Mouse (Mus musculus) midbrain, embryonic 11.5 days (tissue): ENCODE measurements around the gene Ccdc183. TPM values are rescaled to one million over a fixed set of nuclear protein-coding genes. Genes with fewer than 3 reads are reported as not detected.

Source experiments
- ATAC-seq: fragments of 200-750 bp; cut with Nextera tagmentation; 2 replicates; pipeline ENCODE4 v1.8.0; 2017; ENCODE audit warnings: moderate TSS enrichment, moderate library complexity; ENCODE audit not compliant: low FRiP score
- DNase-seq: peaks from one replicate; pipeline ENCODE4 v3.0.0; 2015; ENCODE audit warnings: low spot score; ENCODE audit errors: missing footprints
- H3K27ac ChIP-seq: fragments of 300-500 bp; sonication (generic); 2 replicates; pipeline ENCODE4 v1.5.1; 2014; ENCODE audit warnings: low read depth, low read length
- H3K27me3 ChIP-seq: fragments of 300-500 bp; sonication (generic); 2 replicates; pipeline ENCODE4 v1.6.1; 2014; ENCODE audit warnings: mild to moderate bottlenecking, low read length, moderate library complexity, mixed read lengths; ENCODE audit not compliant: control insufficient read depth, insufficient read depth
- H3K36me3 ChIP-seq: fragments of 300-500 bp; sonication (generic); 2 replicates; pipeline ENCODE4 v1.6.1; 2014; ENCODE audit warnings: mild to moderate bottlenecking, low read length, moderate library complexity, mixed read lengths; ENCODE audit not compliant: control insufficient read depth, insufficient read depth
- H3K4me1 ChIP-seq: fragments of 300-500 bp; sonication (generic); 2 replicates; pipeline ENCODE4 v1.6.1; 2014; ENCODE audit warnings: low read length; ENCODE audit not compliant: control insufficient read depth, insufficient read depth
- H3K4me2 ChIP-seq: fragments of 300-500 bp; sonication (generic); 2 replicates; pipeline ENCODE4 v1.6.1; 2014; ENCODE audit warnings: mild to moderate bottlenecking, moderate library complexity
- H3K4me3 ChIP-seq: fragments of 300-500 bp; sonication (generic); 2 replicates; pipeline ENCODE4 v1.5.1; 2014; ENCODE audit warnings: low read depth, low read length
- H3K9ac ChIP-seq: fragments of 300-500 bp; sonication (generic); 2 replicates; pipeline ENCODE4 v1.6.1; 2014; ENCODE audit warnings: low read length
- H3K9me3 ChIP-seq: fragments of 300-500 bp; sonication (generic); 2 replicates; pipeline ENCODE4 v1.6.1; 2016; ENCODE audit warnings: low read length; ENCODE audit not compliant: control insufficient read depth
- WGBS: fragments of 180-500 bp; shearing (Covaris S2); extraction: QIAGEN DNeasy Blood & Tissue Kit; methylation state at CpG from one replicate; pipeline ENCODE4 v1.1.7; 2014; 5-methylcytosine and 5-hydroxymethylcytosine counted together
- polyA plus RNA-seq: library from polyadenylated mRNA; unstranded; fragments of >200 nt; fragmentation: Nextera tagmentation; extraction: Ambion mirVana; gene quantifications from 2 replicates; pipeline ENCODE4 v1.2.1, GENCODE M21; 2014

The Ccdc183 gene
- polyA plus RNA-seq, 1 experiment from 2014 or later, result 0.25 TPM

DNA sequence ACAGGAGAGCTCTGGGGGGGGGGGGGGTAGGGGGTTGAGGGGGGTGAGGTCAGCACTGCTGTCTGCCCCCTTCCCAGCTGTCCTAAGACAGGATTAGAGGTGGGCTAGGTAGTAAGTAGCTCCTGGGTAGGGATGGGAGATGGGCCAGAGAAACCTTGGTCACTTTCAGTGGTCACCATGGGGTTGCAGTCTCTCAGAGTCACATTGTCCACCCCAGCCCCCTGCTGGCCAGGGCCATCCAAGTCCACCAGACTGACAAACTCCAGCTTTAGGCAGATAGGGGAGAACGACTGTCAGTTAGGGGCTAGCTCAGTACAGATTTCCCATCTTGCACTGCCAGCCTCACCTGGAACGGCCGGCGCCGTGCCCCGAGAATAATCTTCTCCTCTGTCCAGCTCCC lies 50.9 kb downstream of the Ccdc183 start:
- Histone ChIP-seq H3K27ac (no peak overlapping the region), H3K4me3 (no peak overlapping the region), H3K4me2 (no peak overlapping the region), H3K27me3 (no peaks in the 10 kb centered on the region), H3K4me1 (no peaks in the 10 kb centered on the region), H3K9ac (no peak overlapping the region), H3K9me3 (no peaks in the 10 kb centered on the region), H3K36me3 (peaks cover 14% of the 10 kb centered on the region)
- ATAC-seq, result no peak; the same call in 1 of the 2 replicates
- no peak for DNase-seq
- 85% methylated on average over 6 of the region's 6 CpGs for WGBS

DNA sequence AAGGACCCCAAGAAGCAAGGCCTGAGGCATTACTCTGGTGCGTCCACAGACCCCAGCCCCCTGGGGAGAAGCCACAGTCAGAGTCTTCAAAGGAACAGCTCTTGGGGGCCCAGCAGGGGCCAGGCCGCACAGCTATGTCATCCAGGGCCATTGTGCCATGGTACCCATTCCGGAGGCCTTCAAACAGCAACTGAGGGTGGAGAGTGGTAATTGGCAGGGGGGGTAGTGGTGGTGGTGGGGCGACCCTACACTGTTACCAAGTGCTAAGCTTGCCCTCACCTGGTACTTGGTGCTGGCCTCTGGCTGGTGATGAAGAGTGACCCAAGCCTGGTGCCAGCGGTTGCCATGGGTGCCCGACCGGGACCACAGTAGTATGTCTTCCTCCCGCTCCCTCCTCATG lies 51.7 kb downstream of the Ccdc183 start:
- peaks cover 19% of the 10 kb centered on the region for H3K36me3 ChIP-seq
- ATAC-seq (no peak), DNase-seq (no peak)
- 90% methylated on average over 8 of the region's 8 CpGs for WGBS
- H3K9ac ChIP-seq, result no peak overlapping the region
- H3K4me3 ChIP-seq, result no peak overlapping the region
- no peaks in the 10 kb centered on the region for H3K27me3 ChIP-seq
- no peaks in the 10 kb centered on the region for H3K9me3 ChIP-seq
- H3K27ac ChIP-seq, result no peak overlapping the region
- H3K4me1 ChIP-seq, result no peaks in the 10 kb centered on the region
- no peak overlapping the region for H3K4me2 ChIP-seq

DNA sequence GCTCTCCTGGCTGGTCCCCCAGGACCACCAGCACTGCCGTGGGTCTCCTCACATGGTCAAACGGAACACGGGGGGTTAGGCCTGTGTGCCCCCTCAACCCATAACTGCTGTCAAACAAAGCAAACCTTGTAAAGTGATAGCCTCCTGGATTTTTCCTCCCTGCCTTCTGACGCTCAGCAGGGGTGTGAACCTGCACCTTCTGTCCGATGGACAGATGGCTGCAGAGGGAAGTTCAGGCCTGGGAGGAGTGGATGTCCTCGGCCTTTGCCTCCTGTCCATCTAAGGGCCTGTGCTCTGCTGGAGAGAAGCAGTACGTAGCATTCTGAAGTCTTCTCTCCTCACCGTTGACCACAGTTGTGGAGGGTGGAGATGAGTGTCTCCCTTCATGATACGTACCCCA lies 55.5 kb downstream of the Ccdc183 start:
- Histone ChIP-seq H3K9ac (no peak overlapping the region), H3K4me1 (peaks cover 14% of the 10 kb centered on the region), H3K27ac (no peak overlapping the region), H3K4me3 (no peak overlapping the region), H3K27me3 (no peaks in the 10 kb centered on the region), H3K4me2 (no peak overlapping the region), H3K9me3 (no peaks in the 10 kb centered on the region), H3K36me3 (peaks cover 15% of the 10 kb centered on the region)
- ATAC-seq, result no peak
- WGBS, result 86% methylated on average over 9 of the region's 9 CpGs
- no peak for DNase-seq

DNA sequence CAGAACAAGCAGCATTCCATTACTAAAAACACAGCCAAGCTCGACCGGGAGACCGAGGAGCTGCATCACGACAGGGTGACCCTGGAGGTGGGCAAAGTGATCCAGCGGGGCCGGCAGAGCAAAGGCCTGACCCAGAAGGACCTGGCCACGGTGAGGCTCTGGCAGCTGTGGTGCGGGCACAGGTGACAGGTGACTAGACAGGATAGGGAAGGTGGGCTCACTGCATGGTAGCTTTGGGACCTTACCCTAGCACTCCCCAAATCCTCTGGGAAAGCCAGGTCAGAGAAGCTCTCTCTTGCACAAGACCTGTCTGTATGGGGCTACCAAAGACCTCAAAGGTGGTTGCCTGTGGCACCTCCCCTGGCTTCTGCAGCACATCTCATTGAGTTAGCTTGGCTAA lies 56.9 kb downstream of the Ccdc183 start:
- ATAC-seq (no peak), DNase-seq (peak; percentile 31)
- Histone ChIP-seq H3K36me3 (peaks cover 15% of the 10 kb centered on the region), H3K27ac (no peak overlapping the region), H3K4me2 (no peak overlapping the region), H3K9me3 (no peaks in the 10 kb centered on the region), H3K27me3 (no peaks in the 10 kb centered on the region), H3K4me3 (no peak overlapping the region), H3K9ac (no peak overlapping the region), H3K4me1 (peaks cover 19% of the 10 kb centered on the region)
- WGBS, result 95% methylated on average over 8 of the region's 8 CpGs

DNA sequence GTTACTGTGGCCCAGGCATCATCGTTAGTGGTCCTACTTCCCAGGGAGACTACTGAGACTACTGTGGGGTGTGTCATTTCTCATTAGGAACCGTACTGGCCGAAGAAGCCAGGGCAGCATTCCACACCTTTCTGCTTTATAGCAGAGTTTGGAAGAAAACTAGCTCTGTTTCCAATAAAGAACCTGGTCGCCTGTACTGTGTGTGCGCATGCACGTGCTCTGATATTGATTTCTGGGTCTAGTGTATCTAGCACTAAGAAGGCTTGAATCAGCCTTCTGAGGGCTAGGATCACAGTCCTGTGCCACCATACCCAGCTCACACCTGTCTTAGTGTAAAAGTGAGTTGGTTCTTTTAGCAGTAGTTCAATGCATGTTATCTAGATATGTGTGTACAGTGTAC lies 58.7 kb downstream of the Ccdc183 start:
- DNase-seq (no peak), ATAC-seq (no peak)
- WGBS, result 80% methylated on average over 6 of the region's 6 CpGs

More for the DNA sequence above, 58.7 kb downstream of the Ccdc183 start:
- H3K27me3 ChIP-seq, result no peaks in the 10 kb centered on the region
- H3K9ac ChIP-seq, result peak overlapping the region; percentile 91
- H3K36me3 ChIP-seq, result peaks cover 12% of the 10 kb centered on the region; the same call in 1 of the 2 replicates
- H3K27ac ChIP-seq, result no peak overlapping the region
- H3K4me3 ChIP-seq, result peak overlapping the region; percentile 93
- H3K4me2 ChIP-seq, result peak overlapping the region; percentile 92
- peaks cover 19% of the 10 kb centered on the region for H3K4me1 ChIP-seq
- no peaks in the 10 kb centered on the region for H3K9me3 ChIP-seq

Other genes with a start within 250 kb of the Ccdc183 start
- 47.9 and 53.3 TPM in 2 replicates for gene Sapcd2, start 245.4 kb downstream of the Ccdc183 start, polyA plus RNA-seq
- gene Entpd2, start 221.8 kb downstream of the Ccdc183 start, polyA plus RNA-seq, result 0.12 and 0.23 TPM in 2 replicates
- 101 and 106 TPM in 2 replicates for gene Npdc1, start 218.3 kb downstream of the Ccdc183 start, polyA plus RNA-seq
- not detected in 2 replicates for gene Fut7, start 194.4 kb downstream of the Ccdc183 start, polyA plus RNA-seq
- gene Abca2, start 189.0 kb downstream of the Ccdc183 start, polyA plus RNA-seq, result 5.2 and 5.4 TPM in 2 replicates
- 0.18 and 0.25 TPM in 2 replicates for gene Clic3, start 160.8 kb downstream of the Ccdc183 start, polyA plus RNA-seq
- 21.9 and 23.2 TPM in 2 replicates for gene Paxx, start 156.6 kb downstream of the Ccdc183 start, polyA plus RNA-seq
- 0.26 TPM in 1 of 2 replicates, not detected in the other for gene Ptgds, start 147.6 kb downstream of the Ccdc183 start, polyA plus RNA-seq
- gene Lcn12, start 123.8 kb downstream of the Ccdc183 start, polyA plus RNA-seq, result not detected in 2 replicates
- gene Fbxw5, start 116.9 kb downstream of the Ccdc183 start, polyA plus RNA-seq, result 65.9 and 66.4 TPM in 2 replicates
- 3.6 TPM in 2 replicates for gene C8g, start 116.0 kb downstream of the Ccdc183 start, polyA plus RNA-seq
- gene Traf2, start 70.7 kb downstream of the Ccdc183 start, polyA plus RNA-seq, result 29.0 and 31.6 TPM in 2 replicates
- gene Edf1, start 59.8 kb downstream of the Ccdc183 start, polyA plus RNA-seq, result 385 TPM in 2 replicates
- gene Mamdc4, start 42.8 kb downstream of the Ccdc183 start, polyA plus RNA-seq, result 1.4 and 2.2 TPM in 2 replicates
- 158 and 159 TPM in 2 replicates for gene Phpt1, start 42.5 kb downstream of the Ccdc183 start, polyA plus RNA-seq
- gene Ajm1, start 35.9 kb downstream of the Ccdc183 start, polyA plus RNA-seq, result 0.07 and 0.10 TPM in 2 replicates
- gene Rabl6, start 9.2 kb downstream of the Ccdc183 start, polyA plus RNA-seq, result 49.2 and 51.2 TPM in 2 replicates
- gene Tmem141, start 4.3 kb upstream of the Ccdc183 start, polyA plus RNA-seq, result 17.9 and 19.1 TPM in 2 replicates
- gene Fcna, start 10.4 kb upstream of the Ccdc183 start, polyA plus RNA-seq, result 1.3 and 1.6 TPM in 2 replicates
- not detected in 2 replicates for gene Lcn8, start 35.4 kb upstream of the Ccdc183 start, polyA plus RNA-seq
- gene Lcn5, start 40.3 kb upstream of the Ccdc183 start, polyA plus RNA-seq, result not detected in 2 replicates
- not detected in 2 replicates for gene Lcn6, start 59.1 kb upstream of the Ccdc183 start, polyA plus RNA-seq
- gene Lcn10, start 65.0 kb upstream of the Ccdc183 start, polyA plus RNA-seq, result not detected in 2 replicates
- gene Obp2a, start 82.4 kb upstream of the Ccdc183 start, polyA plus RNA-seq, result not detected in 2 replicates
- gene Bmyc, start 89.1 kb upstream of the Ccdc183 start, polyA plus RNA-seq, result 57.1 and 59.7 TPM in 2 replicates
- gene Obp2b, start 119.3 kb upstream of the Ccdc183 start, polyA plus RNA-seq, result not detected in 2 replicates
- gene Lcn3, start 147.9 kb upstream of the Ccdc183 start, polyA plus RNA-seq, result not detected in 2 replicates
- not detected in 2 replicates for gene Lcn11, start 159.3 kb upstream of the Ccdc183 start, polyA plus RNA-seq
- not detected in 2 replicates for gene Gm13539, start 164.6 kb upstream of the Ccdc183 start, polyA plus RNA-seq
- not detected in 2 replicates for gene Glt6d1, start 198.2 kb upstream of the Ccdc183 start, polyA plus RNA-seq
- not detected in 2 replicates for gene Lcn9, start 205.5 kb upstream of the Ccdc183 start, polyA plus RNA-seq
- not detected in 2 replicates for gene Sohlh1, start 229.6 kb upstream of the Ccdc183 start, polyA plus RNA-seq
- gene Kcnt1, start 246.1 kb upstream of the Ccdc183 start, polyA plus RNA-seq, result 0.23 and 0.32 TPM in 2 replicates